Mouse (Mus musculus): ENCODE results near the gene B3gnt8. TPM values are rescaled to one million over a fixed set of nuclear protein-coding genes. Genes with fewer than 3 reads are reported as not detected.

B3gnt8 gene
- polyA plus RNA-seq, 1 experiment from 2014 or later = 10.5 TPM

DNA sequence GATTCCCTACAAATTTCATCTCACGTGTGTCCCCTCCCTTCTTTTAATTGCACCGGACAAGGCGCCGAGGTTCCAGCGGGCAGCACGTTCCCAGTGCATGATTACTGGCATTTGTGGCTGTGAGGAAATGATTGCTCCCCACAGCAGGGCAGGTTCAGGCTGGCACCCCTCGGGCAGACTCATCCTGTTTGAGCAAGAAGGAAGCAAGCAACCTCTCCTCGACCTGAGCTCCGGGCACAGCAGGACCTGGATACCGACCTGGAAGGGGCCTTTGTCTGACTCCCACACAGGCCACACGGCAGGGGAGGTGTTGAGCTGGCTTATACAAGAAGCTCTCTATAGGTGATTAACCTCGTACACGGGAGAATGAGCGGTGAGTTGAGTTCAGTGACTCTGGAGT, 18.6 kb downstream of the B3gnt8 start:
- H3K4me1 ChIP-seq (replicated peaks; ENCODE audit: control insufficient read depth, insufficient read depth, low read length) = no peaks in the 10 kb centered on the region
- H3K36me3 ChIP-seq (ENCODE audit: control insufficient read depth, insufficient read depth, low read length) = no peaks in the 10 kb centered on the region; the same call in 1 of the 2 replicates
- WGBS = 65% methylated on average over 14 of the region's 14 CpGs
- H3K27me3 ChIP-seq (ENCODE audit: control insufficient read depth, insufficient read depth, low read depth, low read length) = no peaks in the 10 kb centered on the region
- H3K27ac ChIP-seq (ENCODE audit: low read length) = no peak overlapping the region
- H3K9ac ChIP-seq (ENCODE audit: low read length) = no peak overlapping the region
- H3K4me2 ChIP-seq (ENCODE audit: low read depth, low read length) = no peak overlapping the region
- H3K4me3 ChIP-seq (ENCODE audit: low read length) = no peak overlapping the region
- no peaks in the 10 kb centered on the region for H3K9me3 ChIP-seq (ENCODE audit: control insufficient read depth, low read length)
- no peak for ATAC-seq (ENCODE audit: low read depth)

DNA sequence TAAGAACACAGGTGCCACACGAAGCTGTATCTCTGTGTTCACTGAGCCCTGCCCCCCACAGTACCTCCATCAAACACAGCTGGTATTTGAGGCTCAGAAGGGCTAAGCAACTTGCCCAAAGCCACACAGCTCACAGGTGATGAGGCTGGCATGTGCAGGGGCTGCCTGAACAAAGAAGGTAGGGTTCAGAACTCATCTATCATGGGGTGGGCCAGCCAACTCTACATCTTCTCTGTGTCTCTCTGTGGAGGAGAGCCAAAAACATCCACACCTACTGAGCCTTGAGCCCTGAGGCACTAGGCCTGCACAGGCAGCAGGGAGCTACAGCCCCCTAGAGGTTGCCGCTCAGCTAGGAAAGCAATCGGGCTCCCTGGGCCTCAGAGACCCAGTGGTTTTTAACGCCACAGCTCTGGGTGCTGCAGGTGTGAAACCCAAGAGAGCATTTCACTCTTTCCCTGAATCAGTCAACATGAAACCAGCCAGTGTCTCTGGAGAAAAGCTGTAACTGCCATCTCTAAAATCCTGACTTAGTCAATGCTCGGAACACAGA, 21.2 kb downstream of the B3gnt8 start:
- Histone ChIP-seq H3K4me1 (replicated peaks; ENCODE audit: control insufficient read depth, insufficient read depth, low read length) (no peaks in the 10 kb centered on the region), H3K27ac (ENCODE audit: low read length) (no peak overlapping the region), H3K27me3 (ENCODE audit: control insufficient read depth, insufficient read depth, low read depth, low read length) (no peaks in the 10 kb centered on the region), H3K9me3 (ENCODE audit: control insufficient read depth, low read length) (no peaks in the 10 kb centered on the region), H3K4me2 (ENCODE audit: low read depth, low read length) (no peak overlapping the region), H3K4me3 (ENCODE audit: low read length) (no peak overlapping the region), H3K9ac (ENCODE audit: low read length) (no peak overlapping the region), H3K36me3 (ENCODE audit: control insufficient read depth, insufficient read depth, low read length) (no peaks in the 10 kb centered on the region)
- no peak for ATAC-seq (ENCODE audit: low read depth)
- 48% methylated on average over 5 of the region's 5 CpGs for WGBS

DNA sequence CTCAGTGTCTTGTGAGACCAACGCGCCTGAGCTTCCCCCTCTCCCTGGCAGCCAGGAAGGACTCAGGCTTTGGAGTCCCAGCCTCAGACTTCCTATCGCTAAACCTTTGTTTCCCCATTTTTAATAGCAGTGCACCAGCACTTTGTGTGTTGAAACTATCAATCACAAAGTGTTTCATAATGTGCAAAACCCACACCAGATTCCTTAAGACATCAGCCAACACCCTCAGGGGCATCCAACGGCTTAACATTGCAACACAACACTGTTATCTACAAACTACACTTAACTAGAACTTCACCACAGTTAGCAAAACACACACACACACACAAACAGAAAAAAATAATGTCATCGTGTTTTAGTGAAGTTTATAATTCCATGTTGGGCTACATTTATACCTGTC, 23.4 kb downstream of the B3gnt8 start:
- H3K4me1 ChIP-seq (replicated peaks; ENCODE audit: control insufficient read depth, insufficient read depth, low read length) = no peaks in the 10 kb centered on the region
- no peaks in the 10 kb centered on the region for H3K9me3 ChIP-seq (ENCODE audit: control insufficient read depth, low read length)
- whole genome bisulfite sequencing = 67% methylated on average over 5 of the region's 5 CpGs
- H3K4me2 ChIP-seq (ENCODE audit: low read depth, low read length) = no peak overlapping the region
- H3K27ac ChIP-seq (ENCODE audit: low read length) = no peak overlapping the region
- no peaks in the 10 kb centered on the region for H3K27me3 ChIP-seq (ENCODE audit: control insufficient read depth, insufficient read depth, low read depth, low read length)
- no peak for ATAC-seq (ENCODE audit: low read depth)
- H3K9ac ChIP-seq (ENCODE audit: low read length) = no peak overlapping the region
- H3K36me3 ChIP-seq (ENCODE audit: control insufficient read depth, insufficient read depth, low read length) = no peaks in the 10 kb centered on the region
- no peak overlapping the region for H3K4me3 ChIP-seq (ENCODE audit: low read length)

DNA sequence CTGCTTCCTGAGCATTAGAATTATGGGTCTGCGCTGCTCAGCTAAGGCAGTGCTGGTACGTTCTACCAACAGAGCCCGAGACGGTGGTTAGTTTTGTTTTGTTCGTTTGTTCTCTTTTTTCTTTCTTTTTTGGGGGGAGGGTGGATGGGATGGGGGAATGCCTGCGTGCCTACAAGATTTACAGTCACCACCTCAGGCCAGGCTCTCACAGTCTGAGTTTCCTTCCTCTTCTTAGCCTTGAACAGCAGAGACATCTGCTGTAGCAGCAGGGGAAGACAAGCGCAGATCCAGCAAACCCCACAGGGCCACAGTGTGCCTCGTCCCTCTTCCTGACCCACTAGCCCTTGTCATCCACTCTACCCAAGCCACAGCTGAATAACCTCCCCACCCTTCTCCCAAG, 24.8 kb downstream of the B3gnt8 start:
- no peak for ATAC-seq (ENCODE audit: low read depth)
- no peak overlapping the region for H3K4me2 ChIP-seq (ENCODE audit: low read depth, low read length)
- H3K4me1 ChIP-seq (replicated peaks; ENCODE audit: control insufficient read depth, insufficient read depth, low read length) = no peaks in the 10 kb centered on the region
- no peaks in the 10 kb centered on the region for H3K27me3 ChIP-seq (ENCODE audit: control insufficient read depth, insufficient read depth, low read depth, low read length)
- no peak overlapping the region for H3K9ac ChIP-seq (ENCODE audit: low read length)
- no peak overlapping the region for H3K4me3 ChIP-seq (ENCODE audit: low read length)
- H3K36me3 ChIP-seq (ENCODE audit: control insufficient read depth, insufficient read depth, low read length) = no peaks in the 10 kb centered on the region
- H3K9me3 ChIP-seq (ENCODE audit: control insufficient read depth, low read length) = no peaks in the 10 kb centered on the region
- WGBS = 85% methylated on average over 8 of the region's 8 CpGs
- H3K27ac ChIP-seq (ENCODE audit: low read length) = no peak overlapping the region

DNA sequence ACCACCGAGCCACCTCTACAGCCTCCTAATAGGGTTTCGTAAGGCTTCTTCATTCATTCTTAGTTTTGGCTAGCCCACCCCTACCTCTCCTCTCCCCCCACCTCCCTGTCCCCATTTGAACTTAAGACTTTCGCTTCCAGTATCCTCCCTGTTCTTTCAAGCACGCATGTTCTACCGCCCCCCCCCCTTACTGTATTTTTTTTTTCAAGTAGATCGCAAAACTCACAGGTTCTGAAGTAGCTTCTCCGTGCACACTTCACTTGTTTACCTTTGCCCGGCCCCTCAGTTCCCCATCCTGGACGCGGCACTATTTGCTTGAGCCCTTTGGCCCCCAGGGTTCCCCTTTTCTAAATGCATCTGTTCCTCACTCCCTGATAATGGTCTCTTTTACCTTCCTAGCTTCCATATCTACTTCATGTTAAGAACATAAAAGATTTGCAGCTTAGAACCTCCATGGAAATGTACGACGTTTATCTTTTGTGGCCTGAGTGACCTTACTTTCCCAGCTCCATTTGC, 25.8 kb downstream of the B3gnt8 start:
- Histone ChIP-seq H3K4me3 (ENCODE audit: low read length) (no peak overlapping the region), H3K27ac (ENCODE audit: low read length) (no peak overlapping the region), H3K9me3 (ENCODE audit: control insufficient read depth, low read length) (no peaks in the 10 kb centered on the region), H3K4me2 (ENCODE audit: low read depth, low read length) (no peak overlapping the region), H3K27me3 (ENCODE audit: control insufficient read depth, insufficient read depth, low read depth, low read length) (no peaks in the 10 kb centered on the region), H3K36me3 (ENCODE audit: control insufficient read depth, insufficient read depth, low read length) (no peaks in the 10 kb centered on the region), H3K4me1 (replicated peaks; ENCODE audit: control insufficient read depth, insufficient read depth, low read length) (peaks cover 4% of the 10 kb centered on the region), H3K9ac (ENCODE audit: low read length) (no peak overlapping the region)
- WGBS = 58% methylated on average over 12 of the region's 12 CpGs
- no peak for ATAC-seq (ENCODE audit: low read depth)

DNA sequence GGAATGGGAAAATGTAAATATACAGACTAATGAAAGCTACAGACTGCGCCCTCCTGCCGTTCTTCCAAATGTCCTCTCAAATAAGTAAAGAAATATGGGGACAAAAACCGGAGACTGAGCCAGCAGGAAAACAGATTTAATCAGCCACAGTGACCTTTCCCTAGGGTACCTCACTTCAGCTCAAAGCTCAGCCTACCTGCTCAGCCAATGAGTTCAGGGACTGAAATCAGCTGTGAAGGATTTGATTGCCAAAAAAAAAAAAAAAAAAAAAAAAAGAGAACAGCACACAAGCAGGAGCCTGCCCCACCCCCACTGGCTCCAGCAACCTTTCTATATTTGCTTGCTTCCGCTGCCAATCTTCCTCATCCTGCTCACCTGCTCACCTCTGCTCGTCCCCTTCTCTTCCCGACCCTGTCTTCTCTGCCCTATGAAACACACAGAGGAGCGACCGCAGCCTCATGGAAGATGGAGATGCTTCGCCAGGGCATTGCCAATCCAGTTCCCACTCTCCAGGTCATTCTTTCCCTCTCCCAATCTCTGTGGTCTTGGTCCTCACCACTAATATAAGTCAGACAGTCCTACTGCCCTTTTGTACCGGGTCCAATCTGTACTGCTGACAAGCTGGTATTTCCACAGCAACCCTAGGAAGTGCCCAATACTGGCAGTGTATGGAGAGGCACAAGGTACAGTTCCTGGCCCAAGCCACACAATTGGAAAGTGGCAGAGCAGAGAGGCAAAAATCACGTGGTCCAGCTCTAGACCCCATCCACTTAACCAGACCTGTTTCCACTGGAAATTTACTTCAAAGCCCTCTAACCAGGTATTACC, 29.4 kb downstream of the B3gnt8 start:
- H3K4me3 ChIP-seq (ENCODE audit: low read length) = no peak overlapping the region
- H3K4me2 ChIP-seq (ENCODE audit: low read depth, low read length) = no peak overlapping the region
- no peaks in the 10 kb centered on the region for H3K27me3 ChIP-seq (ENCODE audit: control insufficient read depth, insufficient read depth, low read depth, low read length)
- no peak overlapping the region for H3K9ac ChIP-seq (ENCODE audit: low read length)
- peaks cover 15% of the 10 kb centered on the region for H3K4me1 ChIP-seq (replicated peaks; ENCODE audit: control insufficient read depth, insufficient read depth, low read length)
- ATAC-seq (ENCODE audit: low read depth) = no peak
- WGBS = 68% methylated on average over 11 of the region's 11 CpGs
- H3K9me3 ChIP-seq (ENCODE audit: control insufficient read depth, low read length) = no peaks in the 10 kb centered on the region
- H3K27ac ChIP-seq (ENCODE audit: low read length) = no peak overlapping the region
- H3K36me3 ChIP-seq (ENCODE audit: control insufficient read depth, insufficient read depth, low read length) = no peaks in the 10 kb centered on the region

DNA sequence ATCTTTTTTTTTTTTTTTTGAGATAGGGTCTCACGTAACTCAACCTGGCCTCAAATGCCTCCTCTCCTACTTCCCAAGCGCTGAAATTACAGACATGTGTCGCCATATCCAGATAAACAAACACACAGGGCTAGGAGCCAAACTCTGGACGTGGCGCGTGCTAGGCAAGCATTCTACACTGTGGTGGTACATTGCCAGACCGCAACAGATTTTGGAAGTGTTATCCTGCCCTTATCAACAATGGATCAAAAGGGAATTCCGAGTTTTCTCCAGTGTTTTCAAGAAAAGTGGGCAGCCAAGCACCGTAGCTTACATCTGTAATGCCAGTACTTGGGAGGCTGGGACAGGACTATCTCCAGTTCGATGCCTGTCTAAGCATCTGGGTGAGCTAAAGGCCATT, 31.3 kb downstream of the B3gnt8 start:
- H3K4me1 ChIP-seq (replicated peaks; ENCODE audit: control insufficient read depth, insufficient read depth, low read length) = peaks cover 15% of the 10 kb centered on the region
- peak overlapping the region; percentile 81 for H3K4me3 ChIP-seq (ENCODE audit: low read length)
- peak overlapping the region; percentile 84 for H3K4me2 ChIP-seq (ENCODE audit: low read depth, low read length)
- H3K36me3 ChIP-seq (ENCODE audit: control insufficient read depth, insufficient read depth, low read length) = no peaks in the 10 kb centered on the region
- peak overlapping the region; percentile 82 for H3K9ac ChIP-seq (ENCODE audit: low read length)
- ATAC-seq (ENCODE audit: low read depth) = no peak
- no peaks in the 10 kb centered on the region for H3K27me3 ChIP-seq (ENCODE audit: control insufficient read depth, insufficient read depth, low read depth, low read length)
- H3K9me3 ChIP-seq (ENCODE audit: control insufficient read depth, low read length) = no peaks in the 10 kb centered on the region
- H3K27ac ChIP-seq (ENCODE audit: low read length) = no peak overlapping the region
- WGBS = 25% methylated on average over 10 of the region's 10 CpGs

DNA sequence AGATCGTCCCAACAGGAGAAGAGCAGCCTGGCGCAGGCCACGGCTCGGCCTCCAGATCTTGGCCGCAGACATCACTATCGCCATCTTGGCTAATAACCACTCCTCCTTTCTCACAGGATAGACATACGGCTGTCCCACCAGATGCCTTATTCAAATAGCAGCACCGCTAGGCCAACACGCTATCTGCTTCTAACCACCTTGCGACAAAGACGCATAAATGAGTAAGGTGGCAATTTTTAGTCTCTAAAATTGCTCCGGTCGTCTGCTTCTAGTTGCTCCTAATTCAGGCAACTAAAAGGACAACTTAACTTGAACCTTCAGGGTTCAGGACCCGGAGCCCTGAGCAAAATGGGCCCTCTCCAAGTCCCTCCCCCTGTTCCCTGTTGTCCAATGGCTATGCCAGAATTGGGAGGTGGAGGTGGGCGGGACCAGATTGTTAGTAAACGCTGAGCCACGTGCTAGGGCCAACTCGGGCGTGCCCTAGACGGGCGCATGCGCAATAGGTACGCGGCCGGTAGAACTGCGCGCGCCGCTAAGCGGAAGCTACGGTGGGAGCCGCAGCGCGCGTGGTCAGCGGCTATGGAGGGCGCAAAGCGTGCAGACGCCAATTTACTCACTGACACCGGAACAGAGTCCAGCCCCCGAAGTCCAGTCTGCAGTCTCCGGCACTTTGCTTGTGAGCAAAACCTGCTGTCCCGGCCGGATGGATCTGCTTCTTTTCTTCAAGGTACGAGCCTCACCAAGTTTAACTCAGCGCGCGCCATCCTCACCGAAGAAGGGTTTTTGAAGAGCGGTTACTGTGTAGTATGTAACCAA, 32.4 kb downstream of the B3gnt8 start, which contains the start of the genes Bckdha and Exosc5:
Gene Bckdha, minus strand, starts transcription at position 325 of the 816 bp plus-strand sequence.
Gene Exosc5, plus strand, starts transcription at position 508 of the 816 bp plus-strand sequence.
- under 1% methylated on average over 50 of the region's 50 CpGs for WGBS
- Histone ChIP-seq H3K9me3 (ENCODE audit: control insufficient read depth, low read length) (no peaks in the 10 kb centered on the region), H3K4me2 (ENCODE audit: low read depth, low read length) (peak within 1 kb of the TSS; percentile 84), H3K4me1 (replicated peaks; ENCODE audit: control insufficient read depth, insufficient read depth, low read length) (peaks cover 15% of the 10 kb centered on the region), H3K9ac (ENCODE audit: low read length) (peak within 1 kb of the TSS; percentile 82), H3K27ac (ENCODE audit: low read length) (peak within 1 kb of the TSS; percentile 88), H3K4me3 (ENCODE audit: low read length) (peak within 1 kb of the TSS; percentile 81), H3K27me3 (ENCODE audit: control insufficient read depth, insufficient read depth, low read depth, low read length) (no peaks in the 10 kb centered on the region), H3K36me3 (ENCODE audit: control insufficient read depth, insufficient read depth, low read length) (0 out of 2 replicates have a peak, but pooled peaks cover 3% of the 10 kb centered on the region)
- ATAC-seq (ENCODE audit: low read depth) = peak; percentile 99

DNA sequence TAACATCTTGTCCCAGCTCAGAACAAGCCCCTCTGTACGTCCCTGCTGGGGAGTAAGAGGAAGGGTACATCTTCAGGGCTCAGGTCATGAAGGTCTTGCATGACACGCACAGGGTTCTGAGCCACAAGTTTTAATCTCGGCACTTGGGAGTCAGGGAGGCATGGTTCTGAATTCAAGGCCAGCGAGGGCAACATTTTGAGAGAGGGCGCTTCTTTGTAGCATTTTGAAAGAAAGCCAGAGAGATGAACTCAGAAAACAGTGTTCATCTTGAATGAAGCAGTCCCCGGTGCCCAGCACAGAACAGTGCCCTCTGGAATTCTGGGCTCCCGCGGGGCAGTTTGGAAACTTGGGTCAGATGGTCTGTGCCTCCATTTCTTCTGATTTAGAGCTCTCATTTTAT, 39.9 kb downstream of the B3gnt8 start:
- Histone ChIP-seq H3K4me3 (ENCODE audit: low read length) (no peak overlapping the region), H3K9me3 (ENCODE audit: control insufficient read depth, low read length) (no peaks in the 10 kb centered on the region), H3K4me2 (ENCODE audit: low read depth, low read length) (no peak overlapping the region), H3K9ac (ENCODE audit: low read length) (no peak overlapping the region), H3K36me3 (ENCODE audit: control insufficient read depth, insufficient read depth, low read length) (peaks cover 19% of the 10 kb centered on the region), H3K27me3 (ENCODE audit: control insufficient read depth, insufficient read depth, low read depth, low read length) (no peaks in the 10 kb centered on the region), H3K27ac (ENCODE audit: low read length) (no peak overlapping the region), H3K4me1 (replicated peaks; ENCODE audit: control insufficient read depth, insufficient read depth, low read length) (0 out of 2 replicates have a peak, but pooled peaks cover 3% of the 10 kb centered on the region)
- no peak for ATAC-seq (ENCODE audit: low read depth)
- WGBS = 92% methylated on average over 8 of the region's 8 CpGs
